Mouse (Mus musculus): ENCODE measurements around the gene Cbr2. TPM values are rescaled to one million over a fixed set of nuclear protein-coding genes. Genes with fewer than 3 reads are reported as not detected.
A peak's percentile ranks its signal among the peaks of the same experiment; 100 is the strongest.
"Not testable (repeated sequence)": the region's sequence is repeated elsewhere in the genome, so short reads cannot be mapped to it uniquely, and the experiment has no call there.

Gene Cbr2
- polyA plus RNA-seq, 1 experiment from 2014 or later: 0.82 TPM

GRCm38 (mm10) chr11:120767023-120767422 is 35.1 kb upstream of the Cbr2 start:
- not testable (repeated sequence) for DNase-seq (ENCODE audit: low spot score); H3K4me1 ChIP-seq (replicated peaks; ENCODE audit: control insufficient read depth, insufficient read depth, low read length); H3K9me3 ChIP-seq (ENCODE audit: control insufficient read depth, low read length); H3K9ac ChIP-seq (ENCODE audit: low read depth, low read length); H3K4me3 ChIP-seq (ENCODE audit: low read depth, low read length); H3K27me3 ChIP-seq (ENCODE audit: control insufficient read depth, insufficient read depth, low read length); ATAC-seq (ENCODE audit: low FRiP score); H3K36me3 ChIP-seq (ENCODE audit: control insufficient read depth, insufficient read depth, low read length); H3K4me2 ChIP-seq (replicated peaks; ENCODE audit: low read depth, low read length); H3K27ac ChIP-seq (ENCODE audit: low read depth, low read length)
- 69% methylated on average over 3 of the region's 7 CpGs for WGBS

- not testable (repeated sequence) for H3K4me2 ChIP-seq (replicated peaks; ENCODE audit: low read depth, low read length); H3K4me3 ChIP-seq (ENCODE audit: low read depth, low read length); H3K36me3 ChIP-seq (ENCODE audit: control insufficient read depth, insufficient read depth, low read length); ATAC-seq (ENCODE audit: low FRiP score); DNase-seq (ENCODE audit: low spot score); H3K27ac ChIP-seq (ENCODE audit: low read depth, low read length); H3K4me1 ChIP-seq (replicated peaks; ENCODE audit: control insufficient read depth, insufficient read depth, low read length); H3K9me3 ChIP-seq (ENCODE audit: control insufficient read depth, low read length); H3K9ac ChIP-seq (ENCODE audit: low read depth, low read length); H3K27me3 ChIP-seq (ENCODE audit: control insufficient read depth, insufficient read depth, low read length)
- 26% methylated on average over 4 of the region's 23 CpGs for WGBS
Observed at GRCm38 (mm10) chr11:120763121-120763999, 31.4 kb upstream of the Cbr2 start.

GRCm38 (mm10) chr11:120762672-120763041 is 30.7 kb upstream of the Cbr2 start, which contains the start of gene Hmga1b:
Gene Hmga1b, plus strand, starts transcription at chr11:120762794.
- H3K27ac ChIP-seq (ENCODE audit: low read depth, low read length); H3K9ac ChIP-seq (ENCODE audit: low read depth, low read length); H3K9me3 ChIP-seq (ENCODE audit: control insufficient read depth, low read length); H3K36me3 ChIP-seq (ENCODE audit: control insufficient read depth, insufficient read depth, low read length); DNase-seq (ENCODE audit: low spot score); H3K4me3 ChIP-seq (ENCODE audit: low read depth, low read length); H3K4me1 ChIP-seq (replicated peaks; ENCODE audit: control insufficient read depth, insufficient read depth, low read length); ATAC-seq (ENCODE audit: low FRiP score); H3K4me2 ChIP-seq (replicated peaks; ENCODE audit: low read depth, low read length); H3K27me3 ChIP-seq (ENCODE audit: control insufficient read depth, insufficient read depth, low read length): not testable (repeated sequence)
- 27% methylated on average over 14 of the region's 14 CpGs for WGBS

GRCm38 (mm10) chr11:120761811-120762671 is 30.1 kb upstream of the Cbr2 start:
- H3K4me3 ChIP-seq (ENCODE audit: low read depth, low read length): no peak overlapping the region
- 65% methylated on average over 14 of the region's 14 CpGs for WGBS
- 0 out of 2 replicates have a peak, but pooled peaks cover 2% of the 10 kb centered on the region for H3K9me3 ChIP-seq (ENCODE audit: control insufficient read depth, low read length)
- H3K4me1 ChIP-seq (replicated peaks; ENCODE audit: control insufficient read depth, insufficient read depth, low read length): no peaks in the 10 kb centered on the region
- H3K36me3 ChIP-seq (ENCODE audit: control insufficient read depth, insufficient read depth, low read length): no peaks in the 10 kb centered on the region
- H3K9ac ChIP-seq (ENCODE audit: low read depth, low read length): no peak overlapping the region
- ATAC-seq (ENCODE audit: low FRiP score): no peak
- DNase-seq (ENCODE audit: low spot score): no peak
- H3K27me3 ChIP-seq (ENCODE audit: control insufficient read depth, insufficient read depth, low read length): peaks cover 3% of the 10 kb centered on the region; the same call in 1 of the 2 replicates
- H3K4me2 ChIP-seq (replicated peaks; ENCODE audit: low read depth, low read length): no peak overlapping the region
- no peak overlapping the region for H3K27ac ChIP-seq (ENCODE audit: low read depth, low read length)

- no peak for DNase-seq (ENCODE audit: low spot score)
- Histone ChIP-seq H3K4me3 (ENCODE audit: low read depth, low read length) (no peak overlapping the region), H3K9ac (ENCODE audit: low read depth, low read length) (no peak overlapping the region), H3K27me3 (ENCODE audit: control insufficient read depth, insufficient read depth, low read length) (peaks cover 3% of the 10 kb centered on the region; the same call in 1 of the 2 replicates), H3K27ac (ENCODE audit: low read depth, low read length) (no peak overlapping the region), H3K9me3 (ENCODE audit: control insufficient read depth, low read length) (0 out of 2 replicates have a peak, but pooled peaks cover 2% of the 10 kb centered on the region), H3K4me1 (replicated peaks; ENCODE audit: control insufficient read depth, insufficient read depth, low read length) (no peaks in the 10 kb centered on the region), H3K4me2 (replicated peaks; ENCODE audit: low read depth, low read length) (no peak overlapping the region), H3K36me3 (ENCODE audit: control insufficient read depth, insufficient read depth, low read length) (no peaks in the 10 kb centered on the region)
- no peak for ATAC-seq (ENCODE audit: low FRiP score)
- WGBS: 90% methylated on average over 9 of the region's 9 CpGs
Observed at GRCm38 (mm10) chr11:120760236-120760635, 28.3 kb upstream of the Cbr2 start.

GRCm38 (mm10) chr11:120751606-120752005 is 19.7 kb upstream of the Cbr2 start:
- Histone ChIP-seq H3K9me3 (ENCODE audit: control insufficient read depth, low read length) (no peaks in the 10 kb centered on the region), H3K4me1 (replicated peaks; ENCODE audit: control insufficient read depth, insufficient read depth, low read length) (no peaks in the 10 kb centered on the region), H3K27ac (ENCODE audit: low read depth, low read length) (no peak overlapping the region), H3K36me3 (ENCODE audit: control insufficient read depth, insufficient read depth, low read length) (no peaks in the 10 kb centered on the region), H3K27me3 (ENCODE audit: control insufficient read depth, insufficient read depth, low read length) (no peaks in the 10 kb centered on the region), H3K4me2 (replicated peaks; ENCODE audit: low read depth, low read length) (no peak overlapping the region), H3K4me3 (ENCODE audit: low read depth, low read length) (no peak overlapping the region), H3K9ac (ENCODE audit: low read depth, low read length) (no peak overlapping the region)
- no peak for ATAC-seq (ENCODE audit: low FRiP score)
- 66% methylated on average over 4 of the region's 4 CpGs for WGBS
- no peak for DNase-seq (ENCODE audit: low spot score)

GRCm38 (mm10) chr11:120749430-120749829 is 17.5 kb upstream of the Cbr2 start:
- WGBS: 63% methylated on average over 8 of the region's 8 CpGs
- Histone ChIP-seq H3K4me1 (replicated peaks; ENCODE audit: control insufficient read depth, insufficient read depth, low read length) (no peaks in the 10 kb centered on the region), H3K9me3 (ENCODE audit: control insufficient read depth, low read length) (no peaks in the 10 kb centered on the region), H3K36me3 (ENCODE audit: control insufficient read depth, insufficient read depth, low read length) (no peaks in the 10 kb centered on the region), H3K27ac (ENCODE audit: low read depth, low read length) (no peak overlapping the region), H3K27me3 (ENCODE audit: control insufficient read depth, insufficient read depth, low read length) (no peaks in the 10 kb centered on the region), H3K4me3 (ENCODE audit: low read depth, low read length) (no peak overlapping the region), H3K4me2 (replicated peaks; ENCODE audit: low read depth, low read length) (no peak overlapping the region), H3K9ac (ENCODE audit: low read depth, low read length) (no peak overlapping the region)
- ATAC-seq (ENCODE audit: low FRiP score): no peak
- peak; percentile 36 for DNase-seq (ENCODE audit: low spot score)

- no peak for DNase-seq (ENCODE audit: low spot score)
- Histone ChIP-seq H3K4me3 (ENCODE audit: low read depth, low read length) (no peak overlapping the region), H3K36me3 (ENCODE audit: control insufficient read depth, insufficient read depth, low read length) (no peaks in the 10 kb centered on the region), H3K27ac (ENCODE audit: low read depth, low read length) (no peak overlapping the region), H3K4me1 (replicated peaks; ENCODE audit: control insufficient read depth, insufficient read depth, low read length) (no peaks in the 10 kb centered on the region), H3K9ac (ENCODE audit: low read depth, low read length) (no peak overlapping the region), H3K9me3 (ENCODE audit: control insufficient read depth, low read length) (no peaks in the 10 kb centered on the region), H3K27me3 (ENCODE audit: control insufficient read depth, insufficient read depth, low read length) (no peaks in the 10 kb centered on the region), H3K4me2 (replicated peaks; ENCODE audit: low read depth, low read length) (no peak overlapping the region)
- whole genome bisulfite sequencing: 88% methylated on average over 4 of the region's 4 CpGs
- no peak for ATAC-seq (ENCODE audit: low FRiP score)
Observed at GRCm38 (mm10) chr11:120747974-120748373, 16.1 kb upstream of the Cbr2 start.
